Mouse (Mus musculus): ENCODE measurements around the gene Myod1. TPM values are rescaled to one million over a fixed set of nuclear protein-coding genes. Genes with fewer than 3 reads are reported as not detected.

Myod1 gene
- polyA plus RNA-seq, 1 experiment from 2014 or later: 14.5 TPM

- no peak for ATAC-seq (ENCODE audit: insufficient number of reproducible peaks, insufficient read depth, low FRiP score, low TSS enrichment, low read depth)
- Histone ChIP-seq H3K27me3 (0 out of 2 replicates have a peak, but pooled peaks cover 4% of the 10 kb centered on the region), H3K4me3 (no peak overlapping the region), H3K36me3 (no peaks in the 10 kb centered on the region), H3K9me3 (no peaks in the 10 kb centered on the region), H3K9ac (no peak overlapping the region), H3K4me1 (no peaks in the 10 kb centered on the region), H3K4me2 (no peak overlapping the region), H3K27ac (no peak overlapping the region)
- 74% methylated on average over 16 of the region's 16 CpGs for WGBS
These were observed 41.9 kb downstream of the Myod1 start for GRCm38 (mm10) chr7:46418102-46418622.

- Histone ChIP-seq H3K9me3 (no peaks in the 10 kb centered on the region), H3K4me2 (no peak overlapping the region)
- 41% methylated on average over 5 of the region's 5 CpGs for WGBS
These were observed 45.3 kb downstream of the Myod1 start for GRCm38 (mm10) chr7:46421535-46421934.

GRCm38 (mm10) chr7:46422052-46422763, 45.9 kb downstream of the Myod1 start:
- Histone ChIP-seq H3K4me3 (no peak overlapping the region), H3K9ac (no peak overlapping the region), H3K4me2 (no peak overlapping the region), H3K4me1 (no peaks in the 10 kb centered on the region), H3K27ac (no peak overlapping the region), H3K27me3 (peaks cover 4% of the 10 kb centered on the region; the same call in 1 of the 2 replicates), H3K9me3 (no peaks in the 10 kb centered on the region), H3K36me3 (no peaks in the 10 kb centered on the region)
- no peak for ATAC-seq (ENCODE audit: insufficient number of reproducible peaks, insufficient read depth, low FRiP score, low TSS enrichment, low read depth)
- WGBS: 73% methylated on average over 8 of the region's 8 CpGs

More at GRCm38 (mm10) chr7:46421535-46421934, 45.3 kb downstream of the Myod1 start:
- no peak overlapping the region for H3K9ac ChIP-seq
- H3K27me3 ChIP-seq: peaks cover 4% of the 10 kb centered on the region; the same call in 1 of the 2 replicates
- H3K4me3 ChIP-seq: no peak overlapping the region
- no peak for ATAC-seq (ENCODE audit: insufficient number of reproducible peaks, insufficient read depth, low FRiP score, low TSS enrichment, low read depth)
- no peak overlapping the region for H3K27ac ChIP-seq
- H3K36me3 ChIP-seq: no peaks in the 10 kb centered on the region
- H3K4me1 ChIP-seq: no peaks in the 10 kb centered on the region

- no peak for ATAC-seq (ENCODE audit: insufficient number of reproducible peaks, insufficient read depth, low FRiP score, low TSS enrichment, low read depth)
- H3K4me3 ChIP-seq: no peak overlapping the region
- no peaks in the 10 kb centered on the region for H3K36me3 ChIP-seq
- no peak overlapping the region for H3K9ac ChIP-seq
- WGBS: 56% methylated on average over 17 of the region's 18 CpGs
- H3K27ac ChIP-seq: no peak overlapping the region
- H3K27me3 ChIP-seq: peaks cover 4% of the 10 kb centered on the region; the same call in 1 of the 2 replicates
- H3K9me3 ChIP-seq: no peaks in the 10 kb centered on the region
- H3K4me1 ChIP-seq: no peaks in the 10 kb centered on the region
- no peak overlapping the region for H3K4me2 ChIP-seq
These were observed 46.6 kb downstream of the Myod1 start for GRCm38 (mm10) chr7:46422764-46423412.

GRCm38 (mm10) chr7:46423951-46424350, 47.7 kb downstream of the Myod1 start:
- Histone ChIP-seq H3K9ac (no peak overlapping the region), H3K36me3 (no peaks in the 10 kb centered on the region), H3K9me3 (no peaks in the 10 kb centered on the region), H3K4me1 (no peaks in the 10 kb centered on the region), H3K27me3 (peaks cover 4% of the 10 kb centered on the region; the same call in 1 of the 2 replicates), H3K4me2 (no peak overlapping the region), H3K4me3 (no peak overlapping the region), H3K27ac (no peak overlapping the region)
- WGBS: 74% methylated on average over 3 of the region's 3 CpGs
- ATAC-seq (ENCODE audit: insufficient number of reproducible peaks, insufficient read depth, low FRiP score, low TSS enrichment, low read depth): no peak

GRCm38 (mm10) chr7:46425012-46425411, 48.7 kb downstream of the Myod1 start:
- Histone ChIP-seq H3K4me2 (no peak overlapping the region), H3K36me3 (no peaks in the 10 kb centered on the region), H3K9me3 (no peaks in the 10 kb centered on the region), H3K27ac (no peak overlapping the region), H3K9ac (no peak overlapping the region), H3K4me1 (no peaks in the 10 kb centered on the region), H3K4me3 (no peak overlapping the region), H3K27me3 (peaks cover 4% of the 10 kb centered on the region; the same call in 1 of the 2 replicates)
- no peak for ATAC-seq (ENCODE audit: insufficient number of reproducible peaks, insufficient read depth, low FRiP score, low TSS enrichment, low read depth)
- WGBS: 70% methylated on average over 4 of the region's 4 CpGs

Other genes starting within 250 kb of the Myod1 start
- gene Abcc8, start 196.4 kb upstream of the Myod1 start, polyA plus RNA-seq (2015; fragmentation: Nextera tagmentation; extraction: Ambion mirVana): 1.3 and 1.8 TPM in 2 replicates
- 1.4 and 1.8 TPM in 2 replicates for gene Ush1c, start 138.0 kb upstream of the Myod1 start, polyA plus RNA-seq (2015; fragmentation: Nextera tagmentation; extraction: Ambion mirVana)
- 0.08 and 0.14 TPM in 2 replicates for gene Otog, start 135.5 kb upstream of the Myod1 start, polyA plus RNA-seq (2015; fragmentation: Nextera tagmentation; extraction: Ambion mirVana)
- gene Kcnc1, start 20.0 kb downstream of the Myod1 start, polyA plus RNA-seq (2015; fragmentation: Nextera tagmentation; extraction: Ambion mirVana): 0.34 and 0.39 TPM in 2 replicates

All from embryonic facial prominence, embryonic 13.5 days (tissue).